Mouse (Mus musculus): ENCODE measurements around the gene Cox8b. TPM values are rescaled to one million over a fixed set of nuclear protein-coding genes. Genes with fewer than 3 reads are reported as not detected.

Cox8b gene
- 14.2 and 14.5 TPM in 2 replicates for polyA plus RNA-seq (2012; rRNA removed)
- polyA plus RNA-seq (2014; fragmentation: Nextera tagmentation; extraction: Ambion mirVana) = 17.2 and 32.5 TPM in 2 replicates

DNA sequence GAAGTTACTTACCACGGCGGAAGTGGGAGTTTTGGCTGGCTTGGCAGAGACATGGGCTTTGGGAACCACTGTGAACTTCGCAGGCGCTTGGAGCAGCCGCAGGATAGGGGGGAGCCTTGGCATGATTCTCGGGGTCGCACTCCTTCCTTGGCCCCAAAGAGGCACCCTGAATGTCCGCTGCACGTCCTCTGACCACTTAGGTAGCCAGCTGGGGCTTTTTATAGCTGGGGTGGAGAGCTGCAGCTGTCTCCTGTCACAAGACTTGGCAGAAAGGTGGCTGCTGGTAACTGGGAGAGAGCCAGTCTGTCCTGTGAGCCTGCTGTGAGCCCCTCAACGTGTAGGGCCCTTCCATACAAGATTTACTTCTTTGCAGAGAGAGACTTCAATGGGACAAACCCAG lies at the start of gene Cox8b:
TSS of gene Cox8b (minus strand) at position 227 of the 400 bp plus-strand sequence.
- 69% methylated on average over 10 of the region's 10 CpGs for WGBS
- no peak within 1 kb of the TSS for H3K27ac ChIP-seq (replicated peaks; ENCODE audit: low read depth, low read length)
- TF ChIP-seq POLR2A (IDR thresholded peaks at IDR 0.05; ENCODE audit: borderline replicate concordance, extremely low read depth, insufficient read depth, insufficient read length) = no peak
- no peak within 1 kb of the TSS for H3K4me3 ChIP-seq (replicated peaks; ENCODE audit: low read length)
- no peak for ATAC-seq (ENCODE audit: low FRiP score, low read depth)
- no peaks in the 10 kb centered on the region for H3K9me3 ChIP-seq (ENCODE audit: control insufficient read depth, low read length)
- H3K36me3 ChIP-seq (ENCODE audit: control insufficient read depth, insufficient read depth, low read length) = peaks cover 33% of the 10 kb centered on the region
- no peaks in the 10 kb centered on the region for H3K27me3 ChIP-seq (ENCODE audit: control insufficient read depth, insufficient read depth, low read length)
- DNase-seq (ENCODE audit: low spot score) = no peak
- H3K4me1 ChIP-seq (ENCODE audit: control insufficient read depth, insufficient read depth, low read length) = no peaks in the 10 kb centered on the region
- H3K4me2 ChIP-seq (replicated peaks; ENCODE audit: low read depth, low read length, severe bottlenecking) = no peak within 1 kb of the TSS
- H3K9ac ChIP-seq (ENCODE audit: low read depth, low read length, severe bottlenecking) = no peak within 1 kb of the TSS

DNA sequence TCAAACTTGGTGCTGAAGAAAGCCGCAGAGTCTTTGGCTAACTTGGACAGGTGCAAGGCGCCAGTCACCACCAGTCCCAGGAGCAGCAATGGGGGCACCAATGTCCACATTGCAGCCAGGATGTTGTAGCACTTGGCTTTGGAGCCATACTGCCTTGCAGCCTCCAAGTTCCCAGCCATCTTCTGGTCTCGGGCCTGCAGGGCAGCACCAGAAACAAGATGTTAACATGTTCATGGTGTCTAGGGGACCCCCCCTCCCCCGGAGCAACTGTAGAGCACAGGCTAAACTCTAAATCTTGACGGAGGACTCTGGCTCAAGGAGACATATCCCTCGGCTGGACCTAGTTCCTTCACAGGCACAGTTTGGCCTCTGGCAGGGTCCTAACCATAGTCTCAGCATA lies 49.0 kb upstream of the Cox8b start:
- WGBS = 81% methylated on average over 6 of the region's 6 CpGs
- ATAC-seq (ENCODE audit: low FRiP score, low read depth) = no peak
- H3K4me1 ChIP-seq (ENCODE audit: control insufficient read depth, insufficient read depth, low read length) = peaks cover 42% of the 10 kb centered on the region

DNA sequence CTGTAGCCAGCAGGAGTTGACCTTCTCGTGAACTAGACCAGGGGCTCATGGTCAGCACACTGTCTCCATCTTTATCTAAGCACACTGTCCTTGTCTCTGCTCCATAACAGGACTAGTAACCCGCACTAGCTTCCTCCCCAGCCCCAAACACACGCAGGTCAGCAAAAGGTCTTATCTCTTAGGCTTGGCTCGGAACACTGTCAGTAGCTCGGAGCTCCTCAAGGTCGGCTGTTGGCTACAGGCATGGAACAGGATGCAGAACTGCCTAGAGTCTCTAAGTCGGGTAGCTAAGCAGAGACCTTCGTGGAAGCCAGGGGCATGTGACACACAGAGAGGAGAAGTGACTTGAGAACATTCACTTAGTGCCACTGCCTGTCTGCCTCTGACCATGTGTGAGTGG lies 47.9 kb upstream of the Cox8b start:
- Histone ChIP-seq H3K9ac (ENCODE audit: low read depth, low read length, severe bottlenecking) (no peak overlapping the region), H3K36me3 (ENCODE audit: control insufficient read depth, insufficient read depth, low read length) (peaks cover 66% of the 10 kb centered on the region), H3K4me2 (replicated peaks; ENCODE audit: low read depth, low read length, severe bottlenecking) (no peak overlapping the region), H3K4me3 (replicated peaks; ENCODE audit: low read length) (no peak overlapping the region), H3K27ac (replicated peaks; ENCODE audit: low read depth, low read length) (no peak overlapping the region), H3K4me1 (ENCODE audit: control insufficient read depth, insufficient read depth, low read length) (peaks cover 31% of the 10 kb centered on the region), H3K9me3 (ENCODE audit: control insufficient read depth, low read length) (no peaks in the 10 kb centered on the region), H3K27me3 (ENCODE audit: control insufficient read depth, insufficient read depth, low read length) (no peaks in the 10 kb centered on the region)
- no peak for ATAC-seq (ENCODE audit: low FRiP score, low read depth)
- no peak for TF ChIP-seq POLR2A (IDR thresholded peaks at IDR 0.05; ENCODE audit: borderline replicate concordance, extremely low read depth, insufficient read depth, insufficient read length)
- 92% methylated on average over 8 of the region's 8 CpGs for WGBS
- DNase-seq (ENCODE audit: low spot score) = no peak

More for the DNA sequence above, 49.0 kb upstream of the Cox8b start:
- no peak overlapping the region for H3K4me3 ChIP-seq (replicated peaks; ENCODE audit: low read length)
- no peak for TF ChIP-seq POLR2A (IDR thresholded peaks at IDR 0.05; ENCODE audit: borderline replicate concordance, extremely low read depth, insufficient read depth, insufficient read length)
- H3K27ac ChIP-seq (replicated peaks; ENCODE audit: low read depth, low read length) = no peak overlapping the region
- H3K27me3 ChIP-seq (ENCODE audit: control insufficient read depth, insufficient read depth, low read length) = no peaks in the 10 kb centered on the region
- no peak overlapping the region for H3K4me2 ChIP-seq (replicated peaks; ENCODE audit: low read depth, low read length, severe bottlenecking)
- no peak for DNase-seq (ENCODE audit: low spot score)
- H3K9me3 ChIP-seq (ENCODE audit: control insufficient read depth, low read length) = no peaks in the 10 kb centered on the region
- peaks cover 67% of the 10 kb centered on the region for H3K36me3 ChIP-seq (ENCODE audit: control insufficient read depth, insufficient read depth, low read length)
- H3K9ac ChIP-seq (ENCODE audit: low read depth, low read length, severe bottlenecking) = no peak overlapping the region

DNA sequence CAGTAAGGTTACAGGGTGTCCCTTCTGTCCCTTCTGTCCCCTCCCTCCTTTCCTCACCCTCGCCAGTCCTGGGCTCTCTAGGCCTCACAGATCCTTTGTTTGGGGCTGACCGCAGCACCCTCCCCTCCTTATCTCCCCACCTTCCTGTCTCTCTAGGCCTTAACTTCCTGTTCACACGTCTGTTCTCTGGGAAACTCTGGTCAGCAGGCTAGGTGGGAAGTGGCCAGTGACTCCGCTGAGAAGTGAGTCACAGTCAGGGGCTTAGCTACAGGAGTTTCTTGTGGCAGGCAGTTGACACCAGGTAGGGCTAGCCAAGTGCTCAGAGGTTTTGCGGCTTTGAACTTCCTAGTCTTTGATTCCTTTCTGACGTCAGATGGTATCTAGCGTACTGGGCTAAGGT lies 46.7 kb upstream of the Cox8b start:
- no peak overlapping the region for H3K9ac ChIP-seq (ENCODE audit: low read depth, low read length, severe bottlenecking)
- no peak overlapping the region for H3K4me3 ChIP-seq (replicated peaks; ENCODE audit: low read length)
- WGBS = 56% methylated on average over 7 of the region's 7 CpGs
- peaks cover 55% of the 10 kb centered on the region for H3K36me3 ChIP-seq (ENCODE audit: control insufficient read depth, insufficient read depth, low read length)
- ATAC-seq (ENCODE audit: low FRiP score, low read depth) (no peak), DNase-seq (ENCODE audit: low spot score) (no peak)
- no peaks in the 10 kb centered on the region for H3K9me3 ChIP-seq (ENCODE audit: control insufficient read depth, low read length)
- H3K27ac ChIP-seq (replicated peaks; ENCODE audit: low read depth, low read length) = no peak overlapping the region
- H3K27me3 ChIP-seq (ENCODE audit: control insufficient read depth, insufficient read depth, low read length) = no peaks in the 10 kb centered on the region
- H3K4me2 ChIP-seq (replicated peaks; ENCODE audit: low read depth, low read length, severe bottlenecking) = no peak overlapping the region
- H3K4me1 ChIP-seq (ENCODE audit: control insufficient read depth, insufficient read depth, low read length) = peaks cover 28% of the 10 kb centered on the region
- no peak for TF ChIP-seq POLR2A (IDR thresholded peaks at IDR 0.05; ENCODE audit: borderline replicate concordance, extremely low read depth, insufficient read depth, insufficient read length)

DNA sequence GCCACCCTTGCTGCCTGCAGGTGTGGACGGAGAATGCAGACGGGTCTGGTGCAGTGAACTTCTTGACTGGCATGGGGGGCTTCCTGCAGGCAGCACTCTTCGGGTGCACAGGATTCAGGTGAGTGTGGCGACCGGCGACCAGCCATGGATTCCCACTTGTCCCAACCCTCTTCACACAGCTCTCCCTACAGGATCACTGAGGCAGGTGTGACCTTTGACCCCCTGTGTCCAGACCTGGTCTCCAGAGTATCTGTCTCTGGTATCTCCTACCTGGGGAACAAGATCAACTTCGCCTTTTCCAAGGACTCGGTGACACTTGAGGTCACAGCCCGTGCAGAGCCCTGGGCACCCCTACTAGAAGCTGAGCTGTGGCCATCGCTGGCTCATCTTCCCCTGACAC lies 46.1 kb upstream of the Cox8b start:
- WGBS = 95% methylated on average over 10 of the region's 10 CpGs
- H3K9me3 ChIP-seq (ENCODE audit: control insufficient read depth, low read length) = no peaks in the 10 kb centered on the region
- no peak for DNase-seq (ENCODE audit: low spot score)
- no peak for ATAC-seq (ENCODE audit: low FRiP score, low read depth)
- H3K4me3 ChIP-seq (replicated peaks; ENCODE audit: low read length) = no peak overlapping the region
- H3K4me2 ChIP-seq (replicated peaks; ENCODE audit: low read depth, low read length, severe bottlenecking) = no peak overlapping the region
- H3K9ac ChIP-seq (ENCODE audit: low read depth, low read length, severe bottlenecking) = no peak overlapping the region
- H3K27me3 ChIP-seq (ENCODE audit: control insufficient read depth, insufficient read depth, low read length) = no peaks in the 10 kb centered on the region
- H3K27ac ChIP-seq (replicated peaks; ENCODE audit: low read depth, low read length) = no peak overlapping the region
- no peak for TF ChIP-seq POLR2A (IDR thresholded peaks at IDR 0.05; ENCODE audit: borderline replicate concordance, extremely low read depth, insufficient read depth, insufficient read length)
- H3K4me1 ChIP-seq (ENCODE audit: control insufficient read depth, insufficient read depth, low read length) = peaks cover 22% of the 10 kb centered on the region
- H3K36me3 ChIP-seq (ENCODE audit: control insufficient read depth, insufficient read depth, low read length) = peaks cover 55% of the 10 kb centered on the region

DNA sequence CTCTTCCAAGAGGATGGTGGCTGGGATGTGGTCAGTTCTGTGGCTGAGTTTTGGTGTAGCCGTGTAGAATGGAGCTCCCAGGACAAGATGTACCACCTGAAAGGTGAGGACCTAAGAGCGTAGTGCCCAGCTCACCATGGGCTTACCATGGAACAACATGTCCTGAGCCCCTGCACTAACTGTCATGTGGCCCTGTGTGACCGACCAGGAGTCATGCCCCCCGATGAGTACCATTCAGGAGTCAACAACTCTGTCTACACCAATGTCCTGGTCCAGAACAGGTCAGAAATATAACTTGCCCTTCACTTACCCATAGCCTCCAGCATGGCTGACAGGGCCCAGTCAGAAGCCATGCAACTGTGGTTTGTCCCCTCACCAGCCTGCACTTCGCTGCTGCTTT lies 45.0 kb upstream of the Cox8b start:
- peaks cover 16% of the 10 kb centered on the region for H3K4me1 ChIP-seq (ENCODE audit: control insufficient read depth, insufficient read depth, low read length)
- DNase-seq (ENCODE audit: low spot score) = no peak
- ATAC-seq (ENCODE audit: low FRiP score, low read depth) = no peak
- WGBS = 91% methylated on average over 5 of the region's 5 CpGs
- peaks cover 54% of the 10 kb centered on the region for H3K36me3 ChIP-seq (ENCODE audit: control insufficient read depth, insufficient read depth, low read length)
- no peak overlapping the region for H3K4me3 ChIP-seq (replicated peaks; ENCODE audit: low read length)
- no peak overlapping the region for H3K9ac ChIP-seq (ENCODE audit: low read depth, low read length, severe bottlenecking)
- H3K27ac ChIP-seq (replicated peaks; ENCODE audit: low read depth, low read length) = no peak overlapping the region
- TF ChIP-seq POLR2A (IDR thresholded peaks at IDR 0.05; ENCODE audit: borderline replicate concordance, extremely low read depth, insufficient read depth, insufficient read length) = no peak
- no peaks in the 10 kb centered on the region for H3K27me3 ChIP-seq (ENCODE audit: control insufficient read depth, insufficient read depth, low read length)
- no peak overlapping the region for H3K4me2 ChIP-seq (replicated peaks; ENCODE audit: low read depth, low read length, severe bottlenecking)
- no peaks in the 10 kb centered on the region for H3K9me3 ChIP-seq (ENCODE audit: control insufficient read depth, low read length)
